Mouse (Mus musculus) heart, postnatal 0 days (tissue): Measurements from ENCODE around the gene E2f4.

Experiments used
- CTCF ChIP-seq: IDR thresholded peaks from 2 replicates; pipeline ENCODE4 v1.5.1; 2016; ENCODE audit warnings: antibody characterized with exemption, control low read depth, low read depth
- EP300 ChIP-seq: IDR thresholded peaks from 2 replicates; pipeline ENCODE4 v1.6.1; 2016; ENCODE audit warnings: antibody characterized with exemption, low read depth

- TF ChIP-seq CTCF (no peak), EP300 (no peak)
Measured at GRCm38 (mm10) chr8:105323183-105323582, 25.7 kb downstream of the E2f4 start.
